Mouse (Mus musculus) limb, embryonic 13.5 days (tissue): ENCODE results near the gene Prex1. TPM values are rescaled to one million over a fixed set of nuclear protein-coding genes. Genes with fewer than 3 reads are reported as not detected.
A peak's percentile ranks its signal among the peaks of the same experiment; 100 is the strongest.

Source experiments
- ATAC-seq: fragments of 200-750 bp; cut with Nextera tagmentation; 2 replicates; pipeline ENCODE4 v1.8.0; 2017; ENCODE audit warnings: low read depth, moderate number of reproducible peaks, moderate TSS enrichment; ENCODE audit not compliant: low FRiP score
- H3K27ac ChIP-seq: fragments of 300-500 bp; sonication (generic); 2 replicates; pipeline ENCODE4 v1.5.1; 2015; ENCODE audit warnings: inconsistent platforms, mild to moderate bottlenecking, moderate library complexity
- H3K27me3 ChIP-seq: fragments of 300-500 bp; sonication (generic); 2 replicates; pipeline ENCODE4 v1.6.1; 2015; ENCODE audit warnings: mild to moderate bottlenecking, inconsistent platforms
- H3K36me3 ChIP-seq: fragments of 300-500 bp; sonication (generic); 2 replicates; pipeline ENCODE4 v1.6.1; 2015; ENCODE audit warnings: inconsistent platforms, mild to moderate bottlenecking, moderate library complexity
- H3K4me1 ChIP-seq: fragments of 300-500 bp; sonication (generic); 2 replicates; pipeline ENCODE4 v1.6.1; 2015; ENCODE audit warnings: inconsistent platforms
- H3K4me2 ChIP-seq: fragments of 300-500 bp; sonication (generic); replicated peaks from 2 replicates; pipeline ENCODE4 v1.6.1; 2015; ENCODE audit warnings: inconsistent platforms, mild to moderate bottlenecking, moderate library complexity
- H3K4me3 ChIP-seq: fragments of 300-500 bp; sonication (generic); 2 replicates; pipeline ENCODE4 v1.5.1; 2015; ENCODE audit warnings: moderate library complexity, mild to moderate bottlenecking, inconsistent platforms
- H3K9ac ChIP-seq: fragments of 300-500 bp; sonication (generic); 2 replicates; pipeline ENCODE4 v1.6.1; 2015; ENCODE audit warnings: mild to moderate bottlenecking, inconsistent platforms
- H3K9me3 ChIP-seq: fragments of 300-500 bp; sonication (generic); 2 replicates; pipeline ENCODE4 v1.6.1; 2016; ENCODE audit warnings: inconsistent platforms
- WGBS: fragments of 180-500 bp; shearing (Covaris S2); methylation state at CpG from one replicate; pipeline ENCODE4 v1.1.7; 2015; 5-methylcytosine and 5-hydroxymethylcytosine counted together
- polyA plus RNA-seq: library from polyadenylated mRNA; unstranded; fragments of >200 nt; fragmentation: Nextera tagmentation; extraction: Ambion mirVana; gene quantifications from 2 replicates; pipeline ENCODE4 v1.2.1, GENCODE M21; 2015

The Prex1 gene
- polyA plus RNA-seq, 1 experiment from 2014 or later, result 19.4 TPM

DNA sequence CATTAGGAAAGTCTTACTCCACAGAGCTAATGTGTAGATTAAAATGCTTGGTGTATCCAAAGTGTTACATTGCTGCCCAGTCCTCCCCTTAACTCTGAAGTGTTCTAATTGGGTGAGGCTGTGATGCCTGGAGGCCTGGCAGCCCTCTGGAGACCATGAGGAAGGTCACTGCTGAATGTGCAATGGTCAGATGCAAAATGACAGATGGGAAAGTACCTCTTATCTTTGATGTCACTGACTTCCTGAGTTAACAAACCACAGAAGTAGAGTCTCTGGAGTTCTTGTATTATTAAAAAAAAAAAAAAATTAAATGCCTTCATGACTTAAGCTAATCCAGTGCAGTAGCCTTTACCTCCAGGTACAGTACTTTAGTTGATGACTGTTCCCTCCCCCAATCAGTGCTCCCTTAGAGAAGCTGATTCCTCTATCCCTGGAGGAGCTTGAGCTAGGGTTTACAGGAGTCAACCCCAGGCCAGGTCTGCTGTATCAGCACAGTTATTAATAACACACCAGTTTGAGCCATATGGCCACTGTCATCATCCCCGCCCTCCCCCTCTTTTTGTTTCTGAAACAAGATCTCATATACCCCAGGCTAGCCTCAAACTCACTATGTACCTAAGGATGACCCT lies 5.8 kb upstream of the Prex1 start:
- H3K9ac ChIP-seq, result no peak overlapping the region
- H3K27me3 ChIP-seq, result no peaks in the 10 kb centered on the region
- H3K36me3 ChIP-seq, result no peaks in the 10 kb centered on the region
- no peak for ATAC-seq
- H3K27ac ChIP-seq, result no peak overlapping the region
- H3K9me3 ChIP-seq, result no peaks in the 10 kb centered on the region
- H3K4me3 ChIP-seq, result no peak overlapping the region
- H3K4me2 ChIP-seq, result no peak overlapping the region
- peaks cover 14% of the 10 kb centered on the region for H3K4me1 ChIP-seq
- 89% methylated on average over 1 of the region's 1 CpGs for WGBS

DNA sequence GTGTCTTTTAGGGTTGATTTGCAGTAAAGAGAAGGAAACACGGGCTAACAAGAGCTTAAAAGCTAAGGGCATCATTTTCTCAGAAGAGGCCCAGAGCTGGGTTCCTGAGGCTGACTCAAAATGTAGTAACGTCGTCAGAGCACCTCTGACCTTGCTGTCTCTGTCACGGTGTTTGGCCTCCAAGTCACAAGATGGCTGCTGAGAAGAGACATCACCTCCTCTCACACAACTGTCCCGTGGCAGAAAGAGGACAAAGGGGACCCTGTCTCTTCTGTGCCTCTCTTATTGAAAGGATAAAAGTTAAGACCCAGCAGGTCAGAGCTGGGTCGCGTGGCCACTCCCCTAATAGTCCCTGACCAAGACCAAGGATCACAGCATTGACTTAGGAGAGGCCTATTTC lies 2.4 kb upstream of the Prex1 start:
- Histone ChIP-seq H3K4me1 (peaks cover 37% of the 10 kb centered on the region), H3K27ac (no peak overlapping the region), H3K9me3 (no peaks in the 10 kb centered on the region), H3K36me3 (no peaks in the 10 kb centered on the region), H3K4me2 (no peak overlapping the region), H3K9ac (no peak overlapping the region), H3K4me3 (no peak overlapping the region), H3K27me3 (no peaks in the 10 kb centered on the region)
- no peak for ATAC-seq
- 78% methylated on average over 7 of the region's 7 CpGs for WGBS

DNA sequence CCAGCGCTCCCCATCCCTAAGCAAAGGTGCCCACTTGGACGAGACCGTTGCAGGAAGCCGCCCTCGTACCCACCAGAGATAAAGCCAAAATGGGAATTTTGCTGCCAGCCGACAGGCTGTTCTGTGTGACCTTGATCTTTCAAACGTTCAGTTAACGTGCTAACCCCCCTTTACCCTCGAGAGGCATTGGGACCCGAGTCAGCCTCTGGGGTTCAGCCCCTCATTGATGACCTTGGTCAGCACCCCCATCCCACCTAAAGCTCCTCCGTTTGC lies 731 bp upstream of the Prex1 start:
- no peak for ATAC-seq
- H3K9ac ChIP-seq, result peak overlapping the region; percentile 67
- peak overlapping the region; percentile 71 for H3K4me2 ChIP-seq
- H3K9me3 ChIP-seq, result no peaks in the 10 kb centered on the region
- no peaks in the 10 kb centered on the region for H3K27me3 ChIP-seq
- H3K36me3 ChIP-seq, result no peaks in the 10 kb centered on the region
- H3K4me3 ChIP-seq, result peak overlapping the region; percentile 78
- H3K4me1 ChIP-seq, result peaks cover 35% of the 10 kb centered on the region
- 12% methylated on average over 11 of the region's 11 CpGs for WGBS
- no peak overlapping the region for H3K27ac ChIP-seq

DNA sequence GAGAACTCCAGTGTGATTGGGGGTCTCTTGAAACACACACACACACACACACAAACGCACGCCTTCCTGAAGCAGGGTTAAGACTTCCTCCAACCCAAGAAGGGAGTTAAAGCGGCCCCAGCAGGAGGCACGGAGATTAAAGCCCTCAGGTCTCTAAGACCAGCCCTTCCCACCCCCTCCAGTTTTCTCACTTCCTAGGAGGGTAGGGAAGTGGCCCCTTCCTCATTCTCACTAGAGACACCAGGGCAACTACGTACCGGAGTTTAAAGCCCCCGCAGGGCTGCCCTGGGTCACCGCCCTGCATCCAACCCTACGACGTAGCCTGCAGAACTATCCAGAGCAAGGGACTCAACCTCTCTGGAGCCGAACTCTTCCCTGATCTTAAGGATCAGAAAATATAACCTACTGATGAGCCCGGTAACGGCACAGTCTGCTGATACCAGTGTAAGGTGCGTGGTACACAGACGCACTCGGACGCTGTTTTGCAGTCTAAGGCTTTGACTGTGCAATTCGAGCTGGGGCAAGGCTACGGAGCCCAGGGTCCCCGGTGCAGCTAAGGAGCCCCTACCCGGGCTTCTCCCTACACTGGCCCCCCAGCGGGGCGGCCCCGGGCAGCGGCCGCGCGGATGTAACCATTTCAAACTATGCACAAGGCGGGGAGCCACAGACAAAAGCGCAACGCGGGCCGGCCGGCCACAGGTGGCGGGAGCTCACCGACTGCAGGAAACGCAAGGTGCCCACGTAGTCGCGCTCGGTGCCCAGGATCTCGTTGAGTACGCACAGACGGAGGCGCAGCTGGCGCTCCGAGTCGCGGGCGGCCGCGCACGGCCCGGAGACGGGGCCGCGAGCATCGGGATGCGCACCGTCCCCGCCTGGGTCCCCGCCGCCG lies 587 bp downstream of the Prex1 start:
- WGBS, result under 1% methylated on average over 53 of the region's 64 CpGs
- ATAC-seq, result peak; percentile 49

DNA sequence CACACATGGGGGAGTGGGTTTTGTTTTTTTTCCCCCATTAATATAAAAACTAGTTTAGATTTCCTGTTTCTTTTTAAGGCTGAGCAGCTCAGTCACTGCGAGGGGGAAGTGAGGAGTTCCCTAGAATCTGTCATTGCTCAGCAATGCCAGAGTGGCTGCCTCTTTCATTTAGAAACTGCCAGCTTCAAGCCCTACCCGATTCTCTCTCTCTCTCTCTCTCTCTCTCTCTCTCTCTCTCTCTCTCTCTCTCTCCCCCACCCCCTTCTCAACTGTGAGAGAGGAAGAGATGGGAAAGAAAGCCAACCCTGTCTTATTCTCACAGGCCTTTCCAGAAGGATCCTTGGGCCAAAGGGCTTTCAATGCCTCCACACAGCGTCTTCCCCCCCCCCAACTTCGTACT lies 1.3 kb downstream of the Prex1 start:
- no peaks in the 10 kb centered on the region for H3K27me3 ChIP-seq
- WGBS, result 0% methylated on average over 4 of the region's 4 CpGs

More for the DNA sequence above, 587 bp downstream of the Prex1 start:
- H3K4me2 ChIP-seq, result peak overlapping the region; percentile 93
- no peaks in the 10 kb centered on the region for H3K27me3 ChIP-seq
- no peaks in the 10 kb centered on the region for H3K9me3 ChIP-seq
- peak overlapping the region; percentile 67 for H3K27ac ChIP-seq
- peak overlapping the region; percentile 78 for H3K4me3 ChIP-seq
- H3K9ac ChIP-seq, result peak overlapping the region; percentile 81
- H3K4me1 ChIP-seq, result peaks cover 35% of the 10 kb centered on the region
- no peaks in the 10 kb centered on the region for H3K36me3 ChIP-seq

DNA sequence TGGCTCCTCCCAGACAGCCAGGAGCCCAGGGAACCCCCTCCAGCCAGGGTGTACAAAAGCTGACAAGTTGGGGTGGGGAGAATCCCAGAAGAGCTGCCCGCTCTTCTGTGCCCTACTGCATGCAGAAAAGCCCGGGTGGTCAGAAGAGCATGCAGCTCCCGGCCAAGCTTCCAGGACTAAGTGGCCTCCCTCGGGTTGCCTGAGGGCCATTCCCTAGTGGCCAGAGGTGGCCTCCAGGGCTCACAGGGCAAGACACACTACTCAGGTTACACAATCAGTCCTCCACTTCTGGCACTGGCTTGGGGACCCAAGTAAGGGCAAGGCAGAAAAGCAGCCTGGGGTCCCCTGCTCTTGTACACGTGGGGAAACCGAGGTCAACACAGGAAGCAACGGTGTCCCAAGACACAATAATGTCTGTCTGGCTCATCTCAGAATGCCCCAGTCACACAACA lies 1.9 kb downstream of the Prex1 start:
- no peaks in the 10 kb centered on the region for H3K9me3 ChIP-seq
- 20% methylated on average over 7 of the region's 7 CpGs for WGBS

More for the DNA sequence above, 1.3 kb downstream of the Prex1 start:
- Histone ChIP-seq H3K4me2 (peak overlapping the region; percentile 93), H3K4me1 (peaks cover 35% of the 10 kb centered on the region), H3K4me3 (peak overlapping the region; percentile 78), H3K9me3 (no peaks in the 10 kb centered on the region), H3K9ac (peak overlapping the region; percentile 81), H3K27ac (no peak overlapping the region), H3K36me3 (no peaks in the 10 kb centered on the region)
- no peak for ATAC-seq

DNA sequence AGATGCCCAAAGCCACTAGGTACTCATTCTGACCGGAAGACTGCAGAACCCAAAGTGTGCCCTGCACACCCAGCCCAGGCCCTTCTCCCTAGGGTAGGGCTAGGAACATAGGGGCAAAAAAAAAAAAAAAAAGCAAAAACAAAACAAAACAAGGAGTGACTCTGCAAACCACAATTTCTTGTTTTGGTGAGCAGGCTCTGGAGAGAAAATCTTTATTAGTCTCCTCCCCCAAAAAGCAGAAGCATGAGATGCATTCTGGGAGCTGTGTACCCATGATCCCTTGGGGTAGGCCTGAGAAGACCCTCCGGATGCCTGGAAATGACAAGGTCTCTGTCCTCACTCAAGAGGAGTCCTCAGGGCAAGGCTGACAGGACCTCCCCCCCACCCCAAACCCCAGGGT lies 3.7 kb downstream of the Prex1 start:
- Histone ChIP-seq H3K4me3 (no peak overlapping the region), H3K27me3 (no peaks in the 10 kb centered on the region), H3K36me3 (peaks cover 8% of the 10 kb centered on the region), H3K9ac (no peak overlapping the region), H3K4me2 (no peak overlapping the region), H3K4me1 (peaks cover 38% of the 10 kb centered on the region), H3K27ac (no peak overlapping the region), H3K9me3 (peaks cover 3% of the 10 kb centered on the region; the same call in 1 of the 2 replicates)
- 92% methylated on average over 2 of the region's 2 CpGs for WGBS
- ATAC-seq, result no peak

More for the DNA sequence above, 1.9 kb downstream of the Prex1 start:
- no peak overlapping the region for H3K27ac ChIP-seq
- ATAC-seq, result no peak
- H3K4me2 ChIP-seq, result peak overlapping the region; percentile 93
- no peaks in the 10 kb centered on the region for H3K36me3 ChIP-seq
- H3K4me3 ChIP-seq, result peak overlapping the region; percentile 78
- peaks cover 35% of the 10 kb centered on the region for H3K4me1 ChIP-seq
- peak overlapping the region; percentile 48 for H3K9ac ChIP-seq
- no peaks in the 10 kb centered on the region for H3K27me3 ChIP-seq

DNA sequence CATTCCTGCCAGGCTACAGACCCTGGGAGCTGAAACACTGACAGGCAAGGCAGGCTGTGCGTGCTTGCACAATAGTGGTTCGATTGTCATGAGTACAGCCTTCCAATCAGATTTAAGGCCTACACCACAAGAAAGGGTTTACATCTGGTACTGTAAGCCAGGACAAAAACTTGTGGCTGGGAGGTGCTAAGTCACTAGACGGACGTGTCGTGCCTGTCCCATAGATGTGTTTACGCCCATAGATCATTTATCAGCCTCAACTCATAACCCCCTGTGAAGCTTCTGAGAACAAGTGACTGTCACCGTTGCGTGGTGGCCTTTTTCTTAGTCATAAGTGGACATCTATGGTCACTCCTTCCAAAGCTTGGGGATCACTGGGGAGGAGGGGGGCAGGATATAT lies 5.3 kb downstream of the Prex1 start:
- H3K9me3 ChIP-seq, result peaks cover 4% of the 10 kb centered on the region; the same call in 1 of the 2 replicates
- WGBS, result 90% methylated on average over 8 of the region's 8 CpGs
- no peak overlapping the region for H3K4me2 ChIP-seq
- H3K4me1 ChIP-seq, result peaks cover 41% of the 10 kb centered on the region
- H3K36me3 ChIP-seq, result peaks cover 12% of the 10 kb centered on the region
- no peak for ATAC-seq
- H3K27ac ChIP-seq, result no peak overlapping the region
- no peak overlapping the region for H3K4me3 ChIP-seq
- H3K27me3 ChIP-seq, result no peaks in the 10 kb centered on the region
- no peak overlapping the region for H3K9ac ChIP-seq

DNA sequence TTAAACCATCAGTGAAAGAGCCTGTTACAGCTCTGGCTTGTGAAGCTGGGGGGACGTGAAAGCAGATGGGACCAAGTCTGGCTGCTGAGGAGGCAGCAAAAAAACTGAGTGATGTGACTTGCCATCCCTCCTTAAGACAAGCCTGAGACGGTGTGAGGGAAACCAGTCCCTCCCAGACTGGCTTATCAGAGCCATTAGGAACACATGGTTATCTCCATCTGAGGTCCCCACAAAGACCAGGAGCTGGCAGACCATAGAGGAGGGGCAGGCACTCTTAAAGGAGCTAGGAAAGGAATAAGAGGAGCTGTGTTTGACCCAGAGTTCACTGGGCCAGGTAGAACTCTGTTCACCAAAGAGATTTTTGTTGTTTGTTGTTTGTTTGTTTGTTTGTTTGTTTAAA lies 7.1 kb downstream of the Prex1 start:
- H3K36me3 ChIP-seq, result peaks cover 12% of the 10 kb centered on the region
- H3K9me3 ChIP-seq, result peaks cover 4% of the 10 kb centered on the region; the same call in 1 of the 2 replicates
- H3K27me3 ChIP-seq, result no peaks in the 10 kb centered on the region
- H3K4me1 ChIP-seq, result peaks cover 24% of the 10 kb centered on the region
- ATAC-seq, result no peak
- H3K4me3 ChIP-seq, result no peak overlapping the region
- H3K27ac ChIP-seq, result no peak overlapping the region
- H3K4me2 ChIP-seq, result no peak overlapping the region
- 50% methylated on average over 2 of the region's 2 CpGs for WGBS
- H3K9ac ChIP-seq, result no peak overlapping the region

DNA sequence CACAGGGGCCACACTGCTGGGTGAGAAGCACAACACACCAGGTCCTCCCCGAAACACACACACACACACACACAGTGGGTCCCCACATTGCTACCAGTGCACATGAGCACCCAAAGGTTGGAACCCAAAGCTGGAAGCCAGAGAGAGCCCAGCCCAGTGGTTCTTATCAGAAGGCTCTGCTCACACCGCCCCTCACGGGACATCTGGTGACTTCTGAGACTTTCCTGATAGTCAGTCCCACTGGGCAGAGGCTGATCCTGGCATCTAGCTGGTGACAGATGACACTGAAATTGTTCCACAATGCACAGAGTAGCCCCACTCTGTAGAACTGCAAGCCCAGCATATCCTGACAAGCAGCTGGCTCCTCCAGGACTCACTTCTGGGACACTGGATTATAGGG lies 10.1 kb downstream of the Prex1 start:
- no peak for ATAC-seq
- no peaks in the 10 kb centered on the region for H3K27me3 ChIP-seq

DNA sequence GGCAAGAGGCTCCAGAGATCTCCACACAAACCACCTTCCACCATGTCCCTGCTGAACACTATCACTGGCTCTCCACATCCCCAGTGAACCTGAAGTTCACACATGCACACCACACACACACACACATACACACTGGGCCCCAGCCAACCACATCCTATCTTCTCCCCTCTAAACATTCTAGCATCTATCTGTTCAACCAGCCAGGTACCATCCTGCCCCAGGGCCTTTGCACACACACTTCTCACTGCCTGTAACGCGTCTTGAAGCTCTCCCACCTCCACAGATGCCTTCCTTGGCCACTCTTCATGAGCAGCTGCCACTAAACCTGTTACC lies 11.6 kb downstream of the Prex1 start:
- no peak overlapping the region for H3K27ac ChIP-seq
- H3K9ac ChIP-seq, result no peak overlapping the region; the same call in 1 of the 2 replicates
- H3K9me3 ChIP-seq, result peaks cover 4% of the 10 kb centered on the region; the same call in 1 of the 2 replicates
- no peak for ATAC-seq
- peaks cover 18% of the 10 kb centered on the region for H3K4me1 ChIP-seq
- no peaks in the 10 kb centered on the region for H3K27me3 ChIP-seq
- no peak overlapping the region for H3K4me2 ChIP-seq
- H3K36me3 ChIP-seq, result peaks cover 12% of the 10 kb centered on the region
- WGBS, result 95% methylated on average over 2 of the region's 2 CpGs
- no peak overlapping the region for H3K4me3 ChIP-seq

More for the DNA sequence above, 10.1 kb downstream of the Prex1 start:
- Histone ChIP-seq H3K4me1 (peaks cover 18% of the 10 kb centered on the region), H3K4me2 (no peak overlapping the region), H3K27ac (no peak overlapping the region), H3K9me3 (peaks cover 4% of the 10 kb centered on the region; the same call in 1 of the 2 replicates), H3K36me3 (peaks cover 12% of the 10 kb centered on the region), H3K4me3 (no peak overlapping the region), H3K9ac (no peak overlapping the region)
- 78% methylated on average over 3 of the region's 3 CpGs for WGBS

DNA sequence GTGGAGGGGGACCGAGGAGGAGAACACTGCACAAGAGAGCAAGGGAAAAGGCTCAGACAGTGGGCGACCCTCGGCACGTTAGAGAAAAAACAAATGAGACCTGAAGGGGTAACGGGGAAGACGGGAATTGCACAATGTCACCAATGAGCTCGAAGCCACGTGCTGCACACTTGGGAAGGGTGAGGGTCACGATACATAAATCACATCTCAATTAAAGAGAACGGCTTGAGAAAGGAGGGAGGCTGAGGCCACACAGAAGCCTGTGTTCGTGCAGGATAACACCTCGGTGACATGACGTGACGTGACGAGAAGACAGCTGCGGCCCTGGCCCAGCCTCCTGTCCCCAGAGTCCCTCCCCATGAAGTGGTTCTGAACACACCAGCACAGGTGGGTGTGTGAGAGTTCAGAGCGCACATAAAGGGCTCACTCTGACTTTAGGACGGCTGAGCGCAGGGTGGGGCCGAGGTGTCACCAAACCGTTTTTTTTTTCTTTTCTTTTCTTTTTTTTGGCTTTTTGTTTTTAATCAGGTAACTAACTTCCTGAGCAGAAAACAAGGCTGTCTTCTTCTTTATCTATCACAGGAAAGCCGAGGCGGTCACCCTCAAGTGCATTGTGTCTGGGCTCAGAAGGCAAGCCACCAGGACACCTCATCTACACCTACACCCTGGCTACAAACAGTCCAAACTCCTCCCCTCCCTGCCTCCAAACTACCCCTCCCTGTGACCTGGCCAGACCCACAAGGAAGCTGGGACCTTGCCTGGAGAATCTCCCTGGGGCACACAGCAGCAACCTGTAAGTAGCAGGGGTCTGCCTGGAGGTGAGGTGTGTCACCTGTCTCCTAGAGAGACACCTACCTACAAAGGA lies 12.2 kb downstream of the Prex1 start:
- Histone ChIP-seq H3K36me3 (peaks cover 12% of the 10 kb centered on the region), H3K4me3 (no peak overlapping the region), H3K9ac (peak overlapping the region; percentile 25; the same call in 1 of the 2 replicates), H3K27ac (no peak overlapping the region), H3K4me1 (peaks cover 18% of the 10 kb centered on the region), H3K27me3 (no peaks in the 10 kb centered on the region), H3K9me3 (peaks cover 4% of the 10 kb centered on the region; the same call in 1 of the 2 replicates), H3K4me2 (no peak overlapping the region)
- no peak for ATAC-seq
- 40% methylated on average over 23 of the region's 23 CpGs for WGBS
